ENCODE assay signal across 28 mouse cellular contexts in genomic region chr10:20044051-20044450, GRCm38 (mm10).
"Had no signal": no experiment of that assay in that cellular context is flagged by ENCODE, and none has a peak within 500 bp of the region (broad histone marks: within the 10 kb centered on the region; RNA-seq: fewer than 3 reads in every experiment).

No protein-coding gene starts in this region.

- ATAC-seq: forebrain, embryonic 13.5 days; forebrain, embryonic 14.5 days; forebrain, embryonic 15.5 days; forebrain, embryonic 16.5 days; forebrain, postnatal 0 days had no signal

- H3K36me3 ChIP-seq: embryonic facial prominence, embryonic 10.5 days; embryonic facial prominence, embryonic 12.5 days; embryonic facial prominence, embryonic 13.5 days; embryonic facial prominence, embryonic 15.5 days; forebrain, embryonic 10.5 days; forebrain, embryonic 12.5 days; forebrain, embryonic 15.5 days had no signal

- DNase-seq: cerebellum, adult 2 months; cerebellum, adult 8-10 months; cerebellum, adult 9-10 months; cerebellum, adult 9-11 months; cerebellum, postnatal 10 days; cerebellum, postnatal 14 days; cerebellum, postnatal 25 days; cerebellum, postnatal 36 days; embryo, embryonic 11 days; forebrain, postnatal 0 days; gastrocnemius, adult 2 months; gastrocnemius, postnatal 10 days; gastrocnemius, postnatal 14 days; gastrocnemius, postnatal 25 days; gastrocnemius, postnatal 36 days; heart, adult 11 months; heart, adult 2 months had no signal

- H3K27me3 ChIP-seq: embryonic facial prominence, embryonic 12.5 days; embryonic facial prominence, embryonic 13.5 days; embryonic facial prominence, embryonic 15.5 days; forebrain, embryonic 12.5 days; forebrain, embryonic 13.5 days; forebrain, embryonic 15.5 days had no signal

- H3K9me3 ChIP-seq: embryonic facial prominence, embryonic 10.5 days; embryonic facial prominence, embryonic 12.5 days; embryonic facial prominence, embryonic 13.5 days; embryonic facial prominence, embryonic 15.5 days; forebrain, embryonic 10.5 days; forebrain, embryonic 12.5 days; forebrain, embryonic 13.5 days; forebrain, embryonic 15.5 days had no signal

- H3K27ac ChIP-seq: embryonic facial prominence, embryonic 10.5 days; embryonic facial prominence, embryonic 12.5 days; embryonic facial prominence, embryonic 13.5 days; embryonic facial prominence, embryonic 15.5 days; forebrain, embryonic 10.5 days; forebrain, embryonic 12.5 days; forebrain, embryonic 13.5 days; forebrain, embryonic 15.5 days; gastrocnemius, adult 2 months; heart, adult 2 months had no signal

- H3K4me3 ChIP-seq: embryonic facial prominence, embryonic 10.5 days; embryonic facial prominence, embryonic 12.5 days; embryonic facial prominence, embryonic 13.5 days; embryonic facial prominence, embryonic 15.5 days; erythroblast, embryonic 14.5 days; forebrain, embryonic 10.5 days; forebrain, embryonic 12.5 days; forebrain, embryonic 13.5 days; forebrain, embryonic 15.5 days; gastrocnemius, adult 2 months; heart, adult 2 months had no signal

- H3K9ac ChIP-seq: embryonic facial prominence, embryonic 12.5 days; embryonic facial prominence, embryonic 13.5 days; embryonic facial prominence, embryonic 15.5 days; forebrain, embryonic 12.5 days; forebrain, embryonic 13.5 days; forebrain, embryonic 15.5 days; forebrain, postnatal 0 days had no signal

- H3K4me2 ChIP-seq: embryonic facial prominence, embryonic 12.5 days; embryonic facial prominence, embryonic 13.5 days; embryonic facial prominence, embryonic 15.5 days; forebrain, embryonic 12.5 days; forebrain, embryonic 13.5 days; forebrain, embryonic 15.5 days had no signal

- H3K4me1 ChIP-seq: embryonic facial prominence, embryonic 10.5 days; embryonic facial prominence, embryonic 12.5 days had no signal
